Mouse (Mus musculus) intestine, embryonic 15.5 days (tissue): ENCODE results near the gene Vps45. TPM values are rescaled to one million over a fixed set of nuclear protein-coding genes. Genes with fewer than 3 reads are reported as not detected.
A peak's percentile ranks its signal among the peaks of the same experiment; 100 is the strongest.
"Not testable (repeated sequence)": the region's sequence is repeated elsewhere in the genome, so short reads cannot be mapped to it uniquely, and the experiment has no call there.

ENCODE experiments used
- ATAC-seq: fragments of 200-750 bp; cut with Nextera tagmentation; 2 replicates; pipeline ENCODE4 v1.8.0; 2017; ENCODE audit warnings: moderate TSS enrichment, moderate library complexity
- H3K27ac ChIP-seq: fragments of 300-500 bp; sonication (generic); 2 replicates; pipeline ENCODE4 v1.5.1; 2015; ENCODE audit warnings: mild to moderate bottlenecking, inconsistent platforms
- H3K27me3 ChIP-seq: fragments of 300-500 bp; sonication (generic); replicated peaks from 2 replicates; pipeline ENCODE4 v1.6.1; 2015; ENCODE audit warnings: inconsistent platforms
- H3K36me3 ChIP-seq: fragments of 300-500 bp; sonication (generic); 2 replicates; pipeline ENCODE4 v1.6.1; 2015; ENCODE audit warnings: inconsistent platforms
- H3K4me1 ChIP-seq: fragments of 300-500 bp; sonication (generic); replicated peaks from 2 replicates; pipeline ENCODE4 v1.6.1; 2015; ENCODE audit warnings: inconsistent platforms
- H3K4me2 ChIP-seq: fragments of 300-500 bp; sonication (generic); replicated peaks from 2 replicates; pipeline ENCODE4 v1.6.1; 2015; ENCODE audit warnings: mild to moderate bottlenecking, inconsistent platforms
- H3K4me3 ChIP-seq: fragments of 300-500 bp; sonication (generic); replicated peaks from 2 replicates; pipeline ENCODE4 v1.5.1; 2015; ENCODE audit warnings: inconsistent platforms
- H3K9ac ChIP-seq: fragments of 300-500 bp; sonication (generic); 2 replicates; pipeline ENCODE4 v1.6.1; 2015; ENCODE audit warnings: inconsistent platforms
- H3K9me3 ChIP-seq: fragments of 300-500 bp; sonication (generic); 2 replicates; pipeline ENCODE4 v1.6.1; 2016; ENCODE audit warnings: inconsistent platforms
- WGBS: fragments of 180-500 bp; shearing (Covaris S2); methylation state at CpG from one replicate; pipeline ENCODE4 v1.1.7; 2015; 5-methylcytosine and 5-hydroxymethylcytosine counted together
- polyA plus RNA-seq: library from polyadenylated mRNA; unstranded; fragments of >200 nt; fragmentation: Nextera tagmentation; extraction: Ambion mirVana; gene quantifications from 2 replicates; pipeline ENCODE4 v1.2.1, GENCODE M21; 2015

Gene Vps45
- polyA plus RNA-seq, 1 experiment from 2014 or later: 28.4 TPM

DNA sequence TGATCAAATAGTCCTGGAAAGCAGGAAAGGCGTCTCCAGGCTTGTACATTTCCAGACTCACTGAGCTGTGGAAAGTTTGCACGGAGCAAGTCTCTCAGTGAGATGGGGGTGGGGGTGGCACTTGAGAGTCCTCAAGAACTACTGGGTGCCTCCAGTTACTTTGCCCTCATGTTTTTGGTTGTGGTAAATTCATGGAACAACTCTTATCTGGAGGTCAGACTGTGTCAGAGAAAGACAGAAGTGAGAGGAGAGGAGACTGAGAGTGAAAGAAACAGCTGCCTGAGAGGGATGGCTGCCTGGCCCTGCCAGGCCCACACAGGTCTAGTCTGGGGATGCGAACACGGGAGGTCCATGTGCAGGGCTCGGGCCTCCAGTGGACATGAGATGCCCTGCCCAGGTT is 102.9 kb downstream of the Vps45 start:
- Histone ChIP-seq H3K4me1 (no peaks in the 10 kb centered on the region), H3K27ac (no peak overlapping the region), H3K36me3 (no peaks in the 10 kb centered on the region), H3K9ac (no peak overlapping the region), H3K4me3 (no peak overlapping the region), H3K9me3 (no peaks in the 10 kb centered on the region), H3K27me3 (no peaks in the 10 kb centered on the region), H3K4me2 (no peak overlapping the region)
- 93% methylated on average over 5 of the region's 5 CpGs for WGBS
- no peak for ATAC-seq

DNA sequence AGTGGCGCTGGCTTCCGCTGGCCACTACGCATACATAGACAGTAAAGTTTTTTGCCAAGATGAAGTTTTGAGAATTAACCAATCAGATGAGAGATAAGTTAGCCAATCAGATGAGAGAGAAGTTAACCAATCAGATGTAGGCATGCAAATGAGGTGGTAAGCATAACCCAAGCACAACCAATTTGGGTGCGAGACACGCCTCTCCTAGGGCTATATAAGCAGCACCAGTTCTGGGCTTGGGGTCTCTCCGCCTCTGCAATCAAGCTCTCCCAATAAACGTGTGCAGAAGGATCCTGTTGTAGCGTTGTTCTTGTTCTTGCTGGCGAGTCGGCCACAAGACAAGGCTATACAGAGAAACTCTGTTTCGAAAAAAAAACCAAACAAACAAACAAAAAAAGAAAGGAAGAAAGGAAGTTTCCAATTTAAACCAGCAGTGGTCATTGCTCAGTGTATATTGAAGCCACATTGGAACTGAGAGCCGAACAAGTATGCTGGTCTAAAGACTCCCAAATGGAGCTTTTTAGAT is 103.6 kb downstream of the Vps45 start:
- WGBS: 88% methylated on average over 12 of the region's 12 CpGs
- not testable (repeated sequence) for H3K9ac ChIP-seq, H3K4me1 ChIP-seq, H3K27ac ChIP-seq, H3K9me3 ChIP-seq, H3K4me3 ChIP-seq, ATAC-seq, H3K4me2 ChIP-seq, H3K36me3 ChIP-seq, H3K27me3 ChIP-seq

DNA sequence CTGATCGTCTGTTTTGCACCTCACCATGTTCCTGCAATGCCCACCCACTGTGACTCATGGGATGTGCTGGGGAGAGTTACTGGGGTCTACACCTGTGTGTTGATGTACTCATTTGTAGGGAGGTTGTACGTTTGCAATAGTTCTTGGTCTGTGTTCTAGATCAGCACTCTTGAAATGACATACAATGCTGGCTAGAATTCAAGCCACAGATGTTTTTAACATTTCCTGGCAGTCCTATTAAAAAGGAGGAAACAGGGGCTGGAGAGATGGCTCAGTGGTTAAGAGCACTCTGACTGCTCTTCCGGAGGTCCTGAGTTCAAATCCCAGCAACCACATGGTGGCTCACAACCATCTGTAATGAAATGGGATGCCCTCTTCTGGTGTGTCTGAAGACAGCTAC is 104.7 kb downstream of the Vps45 start:
- H3K4me1 ChIP-seq: no peaks in the 10 kb centered on the region
- WGBS: 78% methylated on average over 3 of the region's 3 CpGs
- no peak overlapping the region for H3K27ac ChIP-seq
- no peak for ATAC-seq
- H3K27me3 ChIP-seq: no peaks in the 10 kb centered on the region
- H3K36me3 ChIP-seq: no peaks in the 10 kb centered on the region
- no peak overlapping the region for H3K9ac ChIP-seq
- no peaks in the 10 kb centered on the region for H3K9me3 ChIP-seq
- H3K4me3 ChIP-seq: no peak overlapping the region
- H3K4me2 ChIP-seq: no peak overlapping the region

DNA sequence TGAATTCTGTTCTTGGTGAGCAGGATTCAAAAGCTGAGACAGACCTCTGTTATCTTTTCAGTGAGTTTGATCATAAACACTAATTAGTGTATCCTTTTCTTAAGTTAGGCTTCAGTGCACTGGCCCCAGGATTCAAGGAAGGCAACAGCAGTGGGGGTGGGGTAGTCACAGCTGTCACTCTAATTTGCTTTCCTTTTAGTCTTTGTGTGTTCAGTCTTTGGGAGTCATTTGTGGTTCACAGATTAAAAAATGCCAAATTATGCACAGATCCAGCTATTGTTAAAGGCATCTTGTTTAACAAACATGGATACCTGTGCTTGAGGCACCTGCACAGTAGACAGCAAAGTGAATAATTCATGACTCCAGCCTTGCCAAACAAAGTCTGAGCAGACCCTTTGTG is 105.2 kb downstream of the Vps45 start:
- ATAC-seq: no peak
- Histone ChIP-seq H3K4me2 (no peak overlapping the region), H3K36me3 (no peaks in the 10 kb centered on the region), H3K9me3 (no peaks in the 10 kb centered on the region), H3K27ac (no peak overlapping the region), H3K27me3 (no peaks in the 10 kb centered on the region), H3K9ac (no peak overlapping the region), H3K4me1 (no peaks in the 10 kb centered on the region), H3K4me3 (no peak overlapping the region)

DNA sequence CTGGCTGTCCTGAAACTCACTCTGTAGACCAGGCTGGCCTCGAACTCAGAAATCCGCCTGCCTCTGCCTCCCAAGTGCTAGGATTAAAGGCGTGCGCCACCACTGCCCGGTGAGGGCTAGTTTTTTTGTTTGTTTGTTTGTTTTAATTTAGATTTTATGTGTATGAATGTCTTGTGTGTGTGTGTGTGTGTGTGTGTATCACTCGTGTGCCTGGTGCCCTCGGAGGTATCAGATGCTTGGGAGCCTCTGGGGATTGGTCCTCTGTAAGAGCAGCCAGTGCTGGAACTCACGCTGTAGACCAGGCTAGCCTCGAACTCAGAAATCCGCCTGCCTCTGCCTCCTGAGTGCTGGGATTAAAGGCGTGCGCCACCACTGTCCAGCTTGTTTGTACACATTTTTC is 106.7 kb downstream of the Vps45 start:
- not testable (repeated sequence) for H3K4me1 ChIP-seq, ATAC-seq, H3K27me3 ChIP-seq, H3K9me3 ChIP-seq, H3K36me3 ChIP-seq
- H3K4me2 ChIP-seq: peak overlapping the region; percentile 68
- WGBS: 65% methylated on average over 12 of the region's 12 CpGs
- peak overlapping the region; percentile 93 for H3K27ac ChIP-seq
- peak overlapping the region; percentile 56 for H3K4me3 ChIP-seq
- peak overlapping the region; percentile 36; the same call in 1 of the 2 replicates for H3K9ac ChIP-seq

DNA sequence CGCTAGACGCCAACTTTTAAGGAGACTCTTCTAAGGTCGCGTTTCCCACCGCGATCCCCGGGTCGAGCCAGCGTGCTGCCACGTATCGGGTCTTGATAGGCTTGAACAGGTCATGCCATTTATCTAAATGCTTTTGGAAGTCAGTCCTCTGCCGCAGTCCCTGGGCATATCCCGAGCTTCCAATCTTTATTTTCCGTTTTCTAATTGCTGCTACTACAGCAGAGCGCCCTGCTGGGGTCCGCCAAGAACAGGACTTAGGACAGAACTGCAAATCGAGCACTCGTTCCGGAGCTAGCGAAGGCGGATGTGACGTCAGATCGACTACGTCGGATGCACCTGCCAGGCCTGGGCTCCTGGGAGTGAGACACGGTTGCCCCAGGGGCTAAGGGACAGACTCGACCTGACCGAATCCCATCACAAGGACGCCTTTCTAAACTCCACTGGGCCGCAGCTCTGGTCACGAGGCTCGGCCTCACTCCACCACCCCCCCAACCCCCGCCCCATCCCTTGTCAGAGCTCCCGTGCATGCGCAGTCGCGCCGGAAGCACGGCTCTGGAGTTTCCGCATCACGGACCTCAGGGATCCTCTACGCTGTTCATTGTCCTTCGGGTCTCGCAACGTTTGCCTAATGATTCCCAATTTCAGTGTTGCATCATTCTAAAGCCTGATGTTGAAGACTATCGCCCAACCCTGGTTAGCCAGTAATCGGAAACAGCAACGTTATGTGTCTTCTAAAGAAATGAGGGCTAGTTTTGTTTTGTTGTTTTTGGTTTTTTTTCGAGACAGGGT is 107.3 kb downstream of the Vps45 start:
- peaks cover under 1% of the 10 kb centered on the region; the same call in 1 of the 2 replicates for H3K36me3 ChIP-seq
- peak; percentile 98 for ATAC-seq
- peak overlapping the region; percentile 56 for H3K4me3 ChIP-seq
- H3K9me3 ChIP-seq: no peaks in the 10 kb centered on the region
- peak overlapping the region; percentile 93 for H3K27ac ChIP-seq
- H3K4me1 ChIP-seq: no peaks in the 10 kb centered on the region
- peak overlapping the region; percentile 36 for H3K9ac ChIP-seq
- H3K4me2 ChIP-seq: peak overlapping the region; percentile 68
- 2% methylated on average over 49 of the region's 49 CpGs for WGBS
- H3K27me3 ChIP-seq: no peaks in the 10 kb centered on the region

Other genes with a start within 250 kb of the Vps45 start
- 16.9 and 18.3 TPM in 2 replicates for gene Rprd2, start 239.6 kb downstream of the Vps45 start, polyA plus RNA-seq
- gene Prpf3, start 202.6 kb downstream of the Vps45 start, polyA plus RNA-seq: 44.2 and 44.9 TPM in 2 replicates
- 346 and 351 TPM in 2 replicates for gene Mrps21, start 186.9 kb downstream of the Vps45 start, polyA plus RNA-seq
- gene Ciart, start 176.2 kb downstream of the Vps45 start, polyA plus RNA-seq: 5.6 and 5.8 TPM in 2 replicates
- 21.3 and 22.9 TPM in 2 replicates for gene BC028528, start 166.5 kb downstream of the Vps45 start, polyA plus RNA-seq
- 38.3 and 38.8 TPM in 2 replicates for gene Aph1a, start 164.5 kb downstream of the Vps45 start, polyA plus RNA-seq
- gene Car14, start 153.8 kb downstream of the Vps45 start, polyA plus RNA-seq: 1.5 and 1.9 TPM in 2 replicates
- 149 and 178 TPM in 2 replicates for gene Anp32e, start 129.2 kb downstream of the Vps45 start, polyA plus RNA-seq
- 28.0 and 30.1 TPM in 2 replicates for gene Plekho1, start 62.5 kb downstream of the Vps45 start, polyA plus RNA-seq
- gene Otud7b, start 46.1 kb upstream of the Vps45 start, polyA plus RNA-seq: 18.7 and 19.8 TPM in 2 replicates
- 20.0 and 20.2 TPM in 2 replicates for gene Mtmr11, start 103.5 kb upstream of the Vps45 start, polyA plus RNA-seq
- 152 and 153 TPM in 2 replicates for gene Sf3b4, start 113.9 kb upstream of the Vps45 start, polyA plus RNA-seq
- gene Sv2a, start 122.7 kb upstream of the Vps45 start, polyA plus RNA-seq: 6.0 and 7.4 TPM in 2 replicates
- gene Bola1, start 161.2 kb upstream of the Vps45 start, polyA plus RNA-seq: 59.5 and 60.7 TPM in 2 replicates
- gene Hist2h2ab, start 161.4 kb upstream of the Vps45 start, polyA plus RNA-seq: 1.1 and 1.6 TPM in 2 replicates
- gene Hist2h2ac, start 162.4 kb upstream of the Vps45 start, polyA plus RNA-seq: 7.6 and 11.1 TPM in 2 replicates
- gene Hist2h2be, start 162.7 kb upstream of the Vps45 start, polyA plus RNA-seq: 5.7 and 7.1 TPM in 2 replicates
- 5.8 and 6.5 TPM in 2 replicates for gene Hist2h3c2, start 180.7 kb upstream of the Vps45 start, polyA plus RNA-seq
- gene Hist2h2aa2, start 181.8 kb upstream of the Vps45 start, polyA plus RNA-seq: 39.6 and 41.9 TPM in 2 replicates
- gene Hist2h2aa1, start 187.0 kb upstream of the Vps45 start, polyA plus RNA-seq: 17.7 and 20.5 TPM in 2 replicates
- gene Hist2h3c1, start 188.2 kb upstream of the Vps45 start, polyA plus RNA-seq: 1.0 and 1.3 TPM in 2 replicates
- gene Hist2h4, start 204.8 kb upstream of the Vps45 start, polyA plus RNA-seq: 10.7 and 10.9 TPM in 2 replicates
- gene Hist2h3b, start 210.2 kb upstream of the Vps45 start, polyA plus RNA-seq: 49.9 and 61.1 TPM in 2 replicates
- gene Hist2h2bb, start 211.3 kb upstream of the Vps45 start, polyA plus RNA-seq: 6.5 and 9.2 TPM in 2 replicates
- gene Fcgr1, start 235.5 kb upstream of the Vps45 start, polyA plus RNA-seq: 2.3 and 3.0 TPM in 2 replicates